Mouse (Mus musculus): ENCODE data around the gene Pcgf3. TPM values are rescaled to one million over a fixed set of nuclear protein-coding genes. Genes with fewer than 3 reads are reported as not detected.

Pcgf3 gene
- total RNA-seq (2014; rRNA removed) (32.0 and 36.4 TPM in 2 replicates), polyA plus RNA-seq (2015; fragmentation: Nextera tagmentation; extraction: Ambion mirVana) (12.1 and 12.9 TPM in 2 replicates)

- DNase-seq (ENCODE audit: low spot score) (peak; percentile 98), ATAC-seq (peak; percentile 98)
- TF ChIP-seq CTCF (IDR thresholded peaks at IDR 0.05; ENCODE audit: low read depth): no peak
- 1% methylated on average over 51 of the region's 62 CpGs for WGBS
- Histone ChIP-seq H3K4me1 (ENCODE audit: insufficient read depth, low read length) (peaks cover 25% of the 10 kb centered on the region), H3K27ac (peak within 1 kb of the TSS; percentile 84), H3K4me3 (ENCODE audit: low read length) (peak within 1 kb of the TSS; percentile 86), H3K9ac (replicated peaks; ENCODE audit: low read length) (peak within 1 kb of the TSS; percentile 97), H3K4me2 (ENCODE audit: low read depth, low read length) (peak within 1 kb of the TSS; percentile 78), H3K27me3 (ENCODE audit: insufficient read depth, low read length) (no peaks in the 10 kb centered on the region), H3K9me3 (ENCODE audit: low read length) (no peaks in the 10 kb centered on the region), H3K36me3 (ENCODE audit: insufficient read depth, low read length) (no peaks in the 10 kb centered on the region)
Measured at GRCm38 (mm10) chr5:108461082-108462065, at the start of gene Pcgf3. Gene Pcgf3 (plus strand): TSS chr5:108461232.

DNA sequence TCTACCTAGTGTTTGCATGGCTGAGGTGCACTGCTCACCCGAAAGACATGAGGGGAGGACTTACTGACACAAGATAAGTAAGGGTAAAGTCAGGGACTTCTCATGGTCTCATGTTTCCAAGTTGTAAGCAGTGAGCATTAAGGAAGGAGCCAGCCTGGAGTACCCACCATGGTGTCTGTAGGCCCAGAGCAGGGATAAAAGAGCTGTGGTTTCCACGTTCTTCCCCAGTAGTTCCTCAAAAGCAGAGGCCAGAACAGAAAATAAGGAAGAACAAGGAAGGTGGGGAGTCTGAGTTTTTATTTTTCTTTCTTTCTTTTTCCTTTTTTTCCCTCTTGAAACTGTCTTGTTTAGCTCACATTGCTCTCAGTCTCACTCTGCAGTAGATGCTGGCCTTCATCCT, 46.3 kb upstream of the Pcgf3 start:
- Histone ChIP-seq H3K4me2 (ENCODE audit: low read depth, low read length) (no peak overlapping the region), H3K4me3 (ENCODE audit: low read length) (no peak overlapping the region), H3K9me3 (ENCODE audit: low read length) (no peaks in the 10 kb centered on the region), H3K4me1 (ENCODE audit: insufficient read depth, low read length) (no peaks in the 10 kb centered on the region), H3K27me3 (ENCODE audit: insufficient read depth, low read length) (no peaks in the 10 kb centered on the region), H3K9ac (replicated peaks; ENCODE audit: low read length) (no peak overlapping the region), H3K27ac (no peak overlapping the region), H3K36me3 (ENCODE audit: insufficient read depth, low read length) (no peaks in the 10 kb centered on the region)
- ATAC-seq (no peak), DNase-seq (ENCODE audit: low spot score) (no peak)
- no peak for TF ChIP-seq CTCF (IDR thresholded peaks at IDR 0.05; ENCODE audit: low read depth)
- 77% methylated on average over 2 of the region's 2 CpGs for WGBS

DNA sequence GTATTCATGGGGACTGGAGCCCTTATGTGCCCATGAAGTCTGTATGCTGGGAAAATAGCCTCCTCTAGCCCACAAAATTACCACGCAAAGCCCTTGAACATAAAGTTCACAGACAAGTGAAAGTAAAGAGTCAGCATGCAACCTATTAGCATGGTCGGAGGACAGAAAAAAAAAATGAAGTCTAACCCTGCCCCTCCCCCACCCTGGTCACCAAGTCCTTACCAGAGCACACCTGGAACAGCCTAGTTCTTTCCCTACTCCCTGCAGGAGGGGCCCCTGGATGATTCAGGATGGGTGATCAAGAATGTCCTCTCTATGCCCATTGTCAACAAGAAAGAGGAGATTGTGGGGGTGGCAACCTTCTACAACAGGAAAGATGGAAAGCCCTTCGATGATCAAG, 38.3 kb upstream of the Pcgf3 start:
- no peaks in the 10 kb centered on the region for H3K9me3 ChIP-seq (ENCODE audit: low read length)
- no peak for TF ChIP-seq CTCF (IDR thresholded peaks at IDR 0.05; ENCODE audit: low read depth)
- H3K4me2 ChIP-seq (ENCODE audit: low read depth, low read length): no peak overlapping the region
- no peaks in the 10 kb centered on the region for H3K36me3 ChIP-seq (ENCODE audit: insufficient read depth, low read length)
- DNase-seq (ENCODE audit: low spot score): no peak
- no peak for ATAC-seq
- WGBS: 81% methylated on average over 3 of the region's 3 CpGs
- no peak overlapping the region for H3K9ac ChIP-seq (replicated peaks; ENCODE audit: low read length)
- H3K27me3 ChIP-seq (ENCODE audit: insufficient read depth, low read length): no peaks in the 10 kb centered on the region
- H3K4me3 ChIP-seq (ENCODE audit: low read length): no peak overlapping the region
- H3K27ac ChIP-seq: no peak overlapping the region
- no peaks in the 10 kb centered on the region for H3K4me1 ChIP-seq (ENCODE audit: insufficient read depth, low read length)

GRCm38 (mm10) chr5:108423427-108423826, 37.6 kb upstream of the Pcgf3 start:
- TF ChIP-seq CTCF (IDR thresholded peaks at IDR 0.05; ENCODE audit: low read depth): no peak
- DNase-seq (ENCODE audit: low spot score): no peak
- no peaks in the 10 kb centered on the region for H3K9me3 ChIP-seq (ENCODE audit: low read length)
- H3K36me3 ChIP-seq (ENCODE audit: insufficient read depth, low read length): no peaks in the 10 kb centered on the region
- no peaks in the 10 kb centered on the region for H3K27me3 ChIP-seq (ENCODE audit: insufficient read depth, low read length)
- WGBS: 91% methylated on average over 2 of the region's 2 CpGs
- no peak for ATAC-seq
- H3K9ac ChIP-seq (replicated peaks; ENCODE audit: low read length): no peak overlapping the region
- no peak overlapping the region for H3K4me3 ChIP-seq (ENCODE audit: low read length)
- H3K4me2 ChIP-seq (ENCODE audit: low read depth, low read length): no peak overlapping the region
- no peaks in the 10 kb centered on the region for H3K4me1 ChIP-seq (ENCODE audit: insufficient read depth, low read length)
- H3K27ac ChIP-seq: no peak overlapping the region

GRCm38 (mm10) chr5:108427186-108427585, 33.8 kb upstream of the Pcgf3 start:
- TF ChIP-seq CTCF (IDR thresholded peaks at IDR 0.05; ENCODE audit: low read depth): peak; percentile 93
- Histone ChIP-seq H3K27ac (no peak overlapping the region), H3K4me1 (ENCODE audit: insufficient read depth, low read length) (no peaks in the 10 kb centered on the region), H3K36me3 (ENCODE audit: insufficient read depth, low read length) (peaks cover 10% of the 10 kb centered on the region; the same call in 1 of the 2 replicates), H3K4me2 (ENCODE audit: low read depth, low read length) (no peak overlapping the region), H3K9ac (replicated peaks; ENCODE audit: low read length) (no peak overlapping the region), H3K27me3 (ENCODE audit: insufficient read depth, low read length) (no peaks in the 10 kb centered on the region), H3K4me3 (ENCODE audit: low read length) (no peak overlapping the region), H3K9me3 (ENCODE audit: low read length) (no peaks in the 10 kb centered on the region)
- DNase-seq (ENCODE audit: low spot score): peak; percentile 67
- WGBS: 70% methylated on average over 1 of the region's 1 CpGs
- ATAC-seq: peak; percentile 73

GRCm38 (mm10) chr5:108431196-108431595, 29.8 kb upstream of the Pcgf3 start:
- no peak overlapping the region for H3K4me2 ChIP-seq (ENCODE audit: low read depth, low read length)
- no peak overlapping the region for H3K27ac ChIP-seq
- H3K36me3 ChIP-seq (ENCODE audit: insufficient read depth, low read length): peaks cover 10% of the 10 kb centered on the region; the same call in 1 of the 2 replicates
- DNase-seq (ENCODE audit: low spot score) (no peak), ATAC-seq (no peak)
- WGBS: 94% methylated on average over 6 of the region's 6 CpGs
- H3K4me3 ChIP-seq (ENCODE audit: low read length): no peak overlapping the region
- H3K27me3 ChIP-seq (ENCODE audit: insufficient read depth, low read length): no peaks in the 10 kb centered on the region
- no peak overlapping the region for H3K9ac ChIP-seq (replicated peaks; ENCODE audit: low read length)
- peaks cover 5% of the 10 kb centered on the region; the same call in 1 of the 2 replicates for H3K4me1 ChIP-seq (ENCODE audit: insufficient read depth, low read length)
- no peak for TF ChIP-seq CTCF (IDR thresholded peaks at IDR 0.05; ENCODE audit: low read depth)
- H3K9me3 ChIP-seq (ENCODE audit: low read length): no peaks in the 10 kb centered on the region
